ENCODE assay signal across 13 mouse cellular contexts in the genomic region with DNA sequence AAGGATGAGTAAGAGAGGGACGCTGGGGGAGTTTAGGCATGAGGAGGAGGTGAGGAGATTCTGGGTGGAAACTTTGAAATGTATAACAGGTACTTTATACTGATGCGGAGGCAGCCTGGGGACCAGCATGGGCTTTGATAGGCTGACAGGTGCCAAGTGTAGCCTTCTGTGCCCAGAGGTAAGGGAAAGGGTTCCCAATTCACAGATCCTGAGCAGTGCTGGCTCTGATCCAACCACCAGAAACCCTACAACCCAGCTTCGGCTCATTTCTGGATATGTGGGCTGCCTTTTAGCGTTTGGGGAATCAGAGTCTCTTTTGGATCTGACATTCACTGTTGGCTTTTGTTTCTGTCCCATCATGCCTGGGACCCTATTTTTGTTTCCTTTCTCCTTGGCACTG. TPM values are rescaled to one million over a fixed set of nuclear protein-coding genes. Genes with fewer than 3 reads are reported as not detected.
DNase-seq lines count a peak whose midpoint lies in the region; ATAC-seq and TF ChIP-seq lines count a peak whose summit lies in the region.
"Had no signal": no experiment of that assay in that cellular context is flagged by ENCODE, and none has a peak within 500 bp of the region (broad histone marks: within the 10 kb centered on the region; RNA-seq: fewer than 3 reads in every experiment).

No protein-coding gene starts in this region.

- no peak for TF ChIP-seq POLR2A in ES-Bruce4 (IDR thresholded peaks at IDR 0.05; ENCODE audit: insufficient read depth, low read length)

- 30% methylated on average over 4 of the region's 4 CpGs for WGBS in forebrain, embryonic 14.5 days
- 38% methylated on average over 4 of the region's 4 CpGs for WGBS in forebrain, embryonic 13.5 days
- WGBS in heart, embryonic 15.5 days = 44% methylated on average over 4 of the region's 4 CpGs
- 29% methylated on average over 4 of the region's 4 CpGs for WGBS in embryonic facial prominence, embryonic 13.5 days

- no peaks in the 10 kb centered on the region for H3K36me3 ChIP-seq in forebrain, embryonic 14.5 days (ENCODE audit: control insufficient read depth, insufficient read depth, low read length)
- no peaks in the 10 kb centered on the region for H3K36me3 ChIP-seq in forebrain, embryonic 13.5 days (ENCODE audit: poor library complexity, severe bottlenecking)
- H3K36me3 ChIP-seq in heart, embryonic 15.5 days = no peaks in the 10 kb centered on the region
- no peaks in the 10 kb centered on the region for H3K36me3 ChIP-seq in ES-Bruce4 (ENCODE audit: control insufficient read depth, insufficient read depth, low read length, poor library complexity, severe bottlenecking)
- no peaks in the 10 kb centered on the region for H3K36me3 ChIP-seq in embryonic facial prominence, embryonic 13.5 days

- H3K4me2 ChIP-seq in forebrain, embryonic 14.5 days (ENCODE audit: low read length) = no peak overlapping the region
- H3K4me2 ChIP-seq in forebrain, embryonic 13.5 days = no peak overlapping the region
- peak overlapping the region; percentile 72; the same call in 1 of the 2 replicates for H3K4me2 ChIP-seq in heart, embryonic 15.5 days
- no peak overlapping the region for H3K4me2 ChIP-seq in embryonic facial prominence, embryonic 13.5 days

- DNase-seq in forebrain, embryonic 14.5 days (ENCODE audit: low spot score) = peak; percentile 37
- no peak for DNase-seq in heart, postnatal 14 days
- DNase-seq in left cerebral cortex, adult 11 months (ENCODE audit: low spot score) = no peak
- DNase-seq: kidney, adult 18-20 months; right cerebral cortex, postnatal 14 days; thymus, postnatal 14 days had no signal

- intact Hi-C loops in heart, postnatal 14 days (cut with DNase I) = no loop called here

- TF ChIP-seq EP300 in ES-Bruce4 (IDR thresholded peaks at IDR 0.05; ENCODE audit: insufficient read depth, low read depth, low read length) = no peak

- no peak overlapping the region for H3K27ac ChIP-seq in forebrain, embryonic 14.5 days (ENCODE audit: low read depth, low read length)
- H3K27ac ChIP-seq in forebrain, embryonic 13.5 days = no peak overlapping the region
- no peak overlapping the region for H3K27ac ChIP-seq in heart, embryonic 15.5 days
- no peak overlapping the region for H3K27ac ChIP-seq in ES-Bruce4 (ENCODE audit: insufficient read depth, low read length)
- 0 out of 2 replicates have a peak overlapping the region, but pooled peaks have one; percentile 3 for H3K27ac ChIP-seq in embryonic facial prominence, embryonic 13.5 days

- ATAC-seq in forebrain, embryonic 14.5 days = no peak
- no peak for ATAC-seq in forebrain, embryonic 13.5 days
- ATAC-seq in heart, embryonic 15.5 days (replicated peaks; ENCODE audit: insufficient number of reproducible peaks, insufficient read depth, low FRiP score, low read depth) = no peak
- no peak for ATAC-seq in embryonic facial prominence, embryonic 13.5 days (ENCODE audit: insufficient number of reproducible peaks, insufficient read depth, low FRiP score, low TSS enrichment, low read depth)
- ATAC-seq: activated CD4-positive, CD25-positive, alpha-beta regulatory T cell, adult 4 months had no signal

- H3K9ac ChIP-seq in forebrain, embryonic 14.5 days (ENCODE audit: low read length) = no peak overlapping the region
- H3K9ac ChIP-seq in forebrain, embryonic 13.5 days = no peak overlapping the region
- no peak overlapping the region for H3K9ac ChIP-seq in heart, embryonic 15.5 days
- peak overlapping the region; percentile 2; the same call in 1 of the 2 replicates for H3K9ac ChIP-seq in ES-Bruce4 (ENCODE audit: low read depth, poor library complexity, severe bottlenecking)
- H3K9ac ChIP-seq in embryonic facial prominence, embryonic 13.5 days = no peak overlapping the region

- no peaks in the 10 kb centered on the region for H3K27me3 ChIP-seq in forebrain, embryonic 14.5 days (replicated peaks; ENCODE audit: control insufficient read depth, insufficient read depth, low read length)
- H3K27me3 ChIP-seq in forebrain, embryonic 13.5 days = no peaks in the 10 kb centered on the region
- H3K27me3 ChIP-seq in heart, embryonic 15.5 days = no peaks in the 10 kb centered on the region
- H3K27me3 ChIP-seq in ES-Bruce4 (ENCODE audit: control insufficient read depth, insufficient read depth, low read length, poor library complexity, severe bottlenecking) = no peaks in the 10 kb centered on the region
- H3K27me3 ChIP-seq in embryonic facial prominence, embryonic 13.5 days = no peaks in the 10 kb centered on the region

- H3K4me1 ChIP-seq in forebrain, embryonic 14.5 days (ENCODE audit: control insufficient read depth, insufficient read depth, low read length) = peaks cover 17% of the 10 kb centered on the region
- peaks cover 33% of the 10 kb centered on the region for H3K4me1 ChIP-seq in forebrain, embryonic 13.5 days
- H3K4me1 ChIP-seq in heart, embryonic 15.5 days (replicated peaks) = peaks cover 24% of the 10 kb centered on the region
- no peaks in the 10 kb centered on the region for H3K4me1 ChIP-seq in ES-Bruce4 (ENCODE audit: control insufficient read depth, insufficient read depth, low read length)
- peaks cover 52% of the 10 kb centered on the region for H3K4me1 ChIP-seq in embryonic facial prominence, embryonic 13.5 days

- no peaks in the 10 kb centered on the region for H3K9me3 ChIP-seq in forebrain, embryonic 14.5 days (replicated peaks; ENCODE audit: control insufficient read depth, low read length)
- H3K9me3 ChIP-seq in forebrain, embryonic 13.5 days (replicated peaks) = no peaks in the 10 kb centered on the region
- H3K9me3 ChIP-seq in heart, embryonic 15.5 days (replicated peaks) = no peaks in the 10 kb centered on the region
- no peaks in the 10 kb centered on the region for H3K9me3 ChIP-seq in ES-Bruce4 (replicated peaks; ENCODE audit: control insufficient read depth, insufficient read depth, low read length, poor library complexity, severe bottlenecking)
- no peaks in the 10 kb centered on the region for H3K9me3 ChIP-seq in embryonic facial prominence, embryonic 13.5 days

- no peak for TF ChIP-seq CTCF in ES-Bruce4 (IDR thresholded peaks at IDR 0.05; ENCODE audit: low read depth, low read length)

- no peak overlapping the region for H3K4me3 ChIP-seq in forebrain, embryonic 14.5 days (ENCODE audit: low read depth, low read length)
- no peak overlapping the region for H3K4me3 ChIP-seq in forebrain, embryonic 13.5 days
- no peak overlapping the region for H3K4me3 ChIP-seq in heart, embryonic 15.5 days
- no peak overlapping the region for H3K4me3 ChIP-seq in ES-Bruce4 (ENCODE audit: low read depth, low read length)
- H3K4me3 ChIP-seq in embryonic facial prominence, embryonic 13.5 days = no peak overlapping the region

RNA-seq across cellular contexts. Expression of gene Serp2, which starts 43.0 kb away (rescaled TPM):
- 141 and 147 TPM in 2 replicates for polyA plus RNA-seq in forebrain, embryonic 14.5 days (2014; fragmentation: Nextera tagmentation; extraction: Ambion mirVana)
- 75.8 and 76.8 TPM in 2 replicates for polyA plus RNA-seq in forebrain, embryonic 13.5 days (2015; fragmentation: Nextera tagmentation; extraction: Ambion mirVana)
- polyA plus RNA-seq in heart, embryonic 15.5 days (2015; fragmentation: Nextera tagmentation; extraction: Ambion mirVana) = 7.1 and 8.2 TPM in 2 replicates
- total RNA-seq in heart, postnatal 14 days (2021) = 1 to 10 TPM in 1 of 2 experiments, under 1 TPM in 1; 0.68 to 1.0 TPM
- 6.1 and 6.4 TPM in 2 replicates for polyA plus RNA-seq in ES-Bruce4 (2011; ENCODE audit: insufficient read depth, insufficient read length, low read depth, missing spikeins)
- 11.0 and 14.6 TPM in 2 replicates for polyA plus RNA-seq in embryonic facial prominence, embryonic 13.5 days (2015; fragmentation: Nextera tagmentation; extraction: Ambion mirVana)
- total RNA-seq: hematopoietic stem cell, adult 5-6 weeks; megakaryocyte, adult 5-6 weeks had no signal
